Mouse (Mus musculus) lung, postnatal 4 days (tissue): ENCODE measurements around the gene Nmnat1.
"Not testable (repeated sequence)": the region's sequence is repeated elsewhere in the genome, so short reads cannot be mapped to it uniquely, and the experiment has no call there.

Source experiments
- DNase-seq, 2 experiments: peaks; one replicate each; pipeline ENCODE4 v3.0.0; 2021

Gene Nmnat1

DNA sequence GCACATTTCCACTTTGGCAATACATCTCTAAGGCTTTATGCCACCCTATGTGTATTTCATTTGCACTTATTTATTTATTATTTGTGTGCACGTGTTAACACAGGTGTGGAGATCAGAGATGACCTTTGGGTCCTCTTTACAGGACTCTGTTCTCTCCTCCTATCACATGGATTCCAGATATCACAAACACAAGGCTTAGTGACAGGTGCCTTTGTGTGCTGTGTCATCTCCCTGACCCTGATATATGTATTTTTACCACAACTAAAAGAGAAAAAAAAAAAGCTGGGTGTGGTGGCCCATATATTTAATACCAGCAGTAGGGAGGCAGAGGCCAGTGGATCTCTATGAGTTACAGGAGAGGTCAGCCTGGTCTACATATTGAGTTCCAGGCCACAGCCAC is 40.5 kb downstream of the Nmnat1 start:
- no peak for DNase-seq

GRCm38 (mm10) chr4:149442436-149442835 is 42.6 kb downstream of the Nmnat1 start:
- DNase-seq: peak in 1 of 2 experiments; percentile 16

DNA sequence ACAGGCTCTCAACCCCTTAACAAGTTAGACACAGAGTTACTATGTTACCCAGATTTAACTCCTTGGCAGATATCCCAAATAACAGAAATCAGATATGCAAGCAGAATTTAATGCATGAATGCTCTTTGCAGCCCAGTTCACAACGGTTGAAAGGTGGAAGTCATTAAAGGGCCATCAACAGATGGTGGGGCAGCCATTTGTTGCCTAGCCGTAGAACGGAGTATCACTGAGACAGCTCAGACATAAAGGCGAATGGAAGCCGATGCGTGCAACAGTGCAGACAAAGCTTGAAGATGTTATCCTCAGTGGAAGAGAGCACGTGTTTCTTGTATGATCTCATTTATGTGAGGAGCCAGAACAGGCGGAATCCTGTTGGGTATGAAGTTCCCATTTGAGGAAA is 44.4 kb downstream of the Nmnat1 start:
- no peak for DNase-seq

DNA sequence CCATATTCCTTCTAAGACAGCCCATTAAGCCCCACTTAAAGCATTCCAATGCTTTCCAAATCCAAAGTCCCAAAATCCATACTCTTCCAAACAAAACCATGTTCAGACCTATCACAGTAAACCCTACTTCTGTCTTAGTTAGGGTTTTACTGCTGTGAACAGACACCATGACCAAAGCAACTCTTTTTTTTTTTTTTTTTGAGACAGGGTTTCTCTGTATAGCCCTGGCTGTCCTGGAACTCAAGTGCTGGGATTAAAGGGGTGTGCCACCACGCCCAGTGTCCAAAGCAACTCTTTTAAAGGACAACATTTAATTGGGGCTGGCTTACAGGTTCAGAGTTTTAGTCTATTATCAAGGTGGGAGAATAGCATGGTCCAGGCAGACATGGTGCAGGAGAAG is 53.1 kb downstream of the Nmnat1 start:
- DNase-seq: not testable (repeated sequence)

GRCm38 (mm10) chr4:149429592-149429991 is 55.4 kb downstream of the Nmnat1 start:
- DNase-seq: no peak

DNA sequence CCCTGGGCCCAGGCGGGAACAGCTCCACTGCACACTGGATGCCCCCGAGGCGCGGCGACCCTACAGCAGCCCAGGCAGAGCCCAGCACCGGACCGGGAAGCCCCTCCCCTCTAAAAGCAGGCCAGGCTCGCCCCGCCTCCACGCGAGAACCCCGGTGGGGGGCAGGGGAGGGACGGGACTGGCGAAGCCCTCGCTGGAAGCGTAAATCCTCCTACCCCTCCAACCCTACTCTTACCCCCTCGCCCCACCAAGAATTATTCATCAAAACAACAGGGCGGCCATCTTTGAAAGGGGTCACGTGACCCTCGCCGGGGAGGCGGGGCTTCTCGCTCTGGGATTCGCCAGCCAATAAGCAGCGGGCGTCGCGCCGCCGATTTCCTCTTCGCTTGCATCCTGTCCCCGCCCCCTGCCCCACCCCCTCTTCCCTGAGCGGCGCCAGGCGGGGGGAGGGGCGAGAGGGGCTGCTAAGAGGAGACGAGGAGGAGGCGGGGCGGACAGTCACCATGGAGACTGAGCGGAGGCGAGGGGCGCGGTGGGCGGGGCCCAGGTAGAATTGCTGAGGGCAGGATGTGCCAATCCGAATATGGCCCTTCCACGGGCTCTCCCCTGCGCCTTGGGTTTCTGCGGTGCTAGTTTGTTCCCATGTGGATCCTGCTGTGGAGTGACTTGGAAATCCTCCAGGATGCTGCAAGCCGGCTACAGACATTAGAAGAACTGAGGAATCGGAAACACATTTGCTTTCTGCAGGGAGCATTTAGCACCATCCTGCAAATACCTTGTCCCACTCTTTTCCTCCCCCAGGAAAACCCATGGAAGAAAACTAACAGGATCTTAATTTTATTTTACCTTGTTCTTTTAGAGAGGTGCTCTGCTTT is 58.4 kb downstream of the Nmnat1 start, which contains the start of gene Ube4b:
Gene Ube4b (minus strand): TSS at position 425 of the 875 bp plus-strand sequence.
- peak; percentile 97 to 98 for DNase-seq

DNA sequence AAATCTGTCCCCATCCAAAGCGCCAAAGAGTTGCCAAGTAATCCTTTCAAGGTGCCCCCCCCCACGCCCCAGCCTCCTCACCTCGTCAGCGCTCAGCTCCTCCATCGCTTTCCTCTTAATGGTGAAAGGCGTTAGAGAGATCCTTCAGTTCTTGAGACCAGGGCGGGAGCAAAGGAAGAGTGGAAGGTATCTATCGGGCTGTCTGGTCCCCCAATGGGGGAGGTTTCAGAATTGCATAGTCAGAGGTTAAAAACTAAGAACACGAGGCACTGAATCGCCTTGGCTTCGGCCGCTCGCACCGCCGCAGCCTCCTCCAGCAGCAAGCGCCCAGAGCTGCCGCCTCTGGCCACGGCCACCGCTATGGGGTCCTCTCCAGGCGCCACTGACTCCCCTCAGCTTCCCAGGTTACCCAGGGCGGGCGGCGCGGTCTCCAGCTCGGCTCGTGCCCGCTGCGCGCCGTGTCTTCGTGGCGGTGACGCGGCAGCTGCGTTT is 59.2 kb downstream of the Nmnat1 start:
- DNase-seq: no peak

DNA sequence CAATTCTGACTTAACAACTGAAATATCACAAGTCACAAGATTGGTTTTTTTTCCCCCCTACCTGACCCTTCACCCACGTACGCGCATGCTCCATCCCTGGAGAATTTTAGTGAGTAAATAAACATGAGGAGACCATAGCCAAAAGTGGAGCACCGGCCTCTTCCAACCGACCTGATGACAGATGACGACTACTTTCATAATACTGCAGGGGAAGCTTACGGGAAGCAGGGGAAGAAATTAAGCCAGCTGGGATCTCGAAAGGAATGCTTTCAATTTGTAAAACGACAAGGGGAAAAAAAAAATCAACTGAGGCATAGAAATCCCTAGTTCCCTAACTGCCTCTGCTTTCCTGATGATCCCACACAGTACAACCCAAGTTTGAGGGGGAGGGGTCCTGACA is 60.2 kb downstream of the Nmnat1 start:
- no peak for DNase-seq

GRCm38 (mm10) chr4:149417854-149418365 is 67.1 kb downstream of the Nmnat1 start:
- DNase-seq: no peak
